Comparison of ENCODE assay signal across 8 mouse cellular contexts in genomic region chr12:102282763-102283482, GRCm38 (mm10). TPM values are rescaled to one million over a fixed set of nuclear protein-coding genes. Genes with fewer than 3 reads are reported as not detected.
DNase-seq lines count a peak whose midpoint lies in the region; ATAC-seq and TF ChIP-seq lines count a peak whose summit lies in the region.

Gene Rin3 (plus strand): TSS chr12:102283048.

- no peak for TF ChIP-seq CTCF in embryonic fibroblast, embryonic 13.5 days (IDR thresholded peaks at IDR 0.05; ENCODE audit: borderline replicate concordance, insufficient read depth, low read length)

- no peaks in the 10 kb centered on the region for H3K9me3 ChIP-seq in heart, embryonic 15.5 days (replicated peaks)
- peaks cover 9% of the 10 kb centered on the region; the same call in 1 of the 2 replicates for H3K9me3 ChIP-seq in kidney, embryonic 16.5 days (ENCODE audit: low read length)

- H3K27me3 ChIP-seq in heart, embryonic 15.5 days = no peaks in the 10 kb centered on the region
- no peaks in the 10 kb centered on the region for H3K27me3 ChIP-seq in kidney, embryonic 16.5 days (ENCODE audit: insufficient read depth, low read length)

- no peaks in the 10 kb centered on the region for H3K36me3 ChIP-seq in heart, embryonic 15.5 days
- no peaks in the 10 kb centered on the region for H3K36me3 ChIP-seq in kidney, embryonic 16.5 days (ENCODE audit: insufficient read depth, low read length)

- H3K4me3 ChIP-seq in embryonic fibroblast, embryonic 13.5 days (ENCODE audit: insufficient read depth, low read length) = peak within 1 kb of the TSS; percentile 76
- H3K4me3 ChIP-seq in heart, embryonic 15.5 days = peak within 1 kb of the TSS; percentile 73
- peak within 1 kb of the TSS; percentile 62 for H3K4me3 ChIP-seq in kidney, embryonic 16.5 days (ENCODE audit: low read length)

- peak; percentile 19 for ATAC-seq in heart, embryonic 15.5 days (replicated peaks; ENCODE audit: insufficient number of reproducible peaks, insufficient read depth, low FRiP score, low read depth)
- ATAC-seq in kidney, embryonic 16.5 days (ENCODE audit: low FRiP score, low TSS enrichment) = peak; percentile 64

- WGBS in heart, embryonic 15.5 days = under 1% methylated on average over 67 of the region's 75 CpGs
- under 1% methylated on average over 75 of the region's 75 CpGs for WGBS in kidney, embryonic 16.5 days

- H3K27ac ChIP-seq in embryonic fibroblast, embryonic 13.5 days (ENCODE audit: insufficient read depth, low read length) = peak within 1 kb of the TSS; percentile 49
- peak within 1 kb of the TSS; percentile 90 for H3K27ac ChIP-seq in heart, embryonic 15.5 days
- H3K27ac ChIP-seq in kidney, embryonic 16.5 days (ENCODE audit: low read length) = peak within 1 kb of the TSS; percentile 78

- H3K4me2 ChIP-seq in heart, embryonic 15.5 days = peak within 1 kb of the TSS; percentile 95
- H3K4me2 ChIP-seq in kidney, embryonic 16.5 days (replicated peaks; ENCODE audit: low read depth, low read length) = peak within 1 kb of the TSS; percentile 91

- DNase-seq in urinary bladder, adult 18-20 months (ENCODE audit: low spot score in 2 of 2) = peak; percentile 16 to 45
- DNase-seq in urinary bladder, postnatal 10 days (ENCODE audit: low spot score) = no peak
- DNase-seq in lung, postnatal 25 days (ENCODE audit: low spot score) = peak; percentile 84
- DNase-seq in ovary, postnatal 14 days (ENCODE audit: low spot score) = peak; percentile 36
- DNase-seq in left cerebral cortex, adult 8-10 months (ENCODE audit: low spot score in 2 of 2) = no peak

- peak; percentile 22; the same call in 1 of the 2 replicates for TF ChIP-seq POLR2A in embryonic fibroblast, embryonic 13.5 days (IDR thresholded peaks at IDR 0.05; ENCODE audit: low read depth, low read length)

- H3K4me1 ChIP-seq in embryonic fibroblast, embryonic 13.5 days (ENCODE audit: control insufficient read depth, insufficient read depth, low read length) = peaks cover 12% of the 10 kb centered on the region; the same call in 1 of the 2 replicates
- H3K4me1 ChIP-seq in heart, embryonic 15.5 days (replicated peaks) = peaks cover 49% of the 10 kb centered on the region
- H3K4me1 ChIP-seq in kidney, embryonic 16.5 days (ENCODE audit: insufficient read depth, low read length) = peaks cover 47% of the 10 kb centered on the region

- peak within 1 kb of the TSS; percentile 80 for H3K9ac ChIP-seq in heart, embryonic 15.5 days
- H3K9ac ChIP-seq in kidney, embryonic 16.5 days (replicated peaks; ENCODE audit: low read length) = peak within 1 kb of the TSS; percentile 84

RNA-seq across cellular contexts. Expression of gene Rin3, which starts in this region (rescaled TPM):
- 10.4 and 11.0 TPM in 2 replicates for polyA plus RNA-seq in embryonic fibroblast, embryonic 13.5 days (2011; ENCODE audit: insufficient read length, low read depth, missing spikeins)
- polyA plus RNA-seq in heart, embryonic 15.5 days (2015; fragmentation: Nextera tagmentation; extraction: Ambion mirVana) = 9.0 and 11.2 TPM in 2 replicates
- 8.7 and 9.1 TPM in 2 replicates for polyA plus RNA-seq in kidney, embryonic 16.5 days (2015; fragmentation: Nextera tagmentation; extraction: Ambion mirVana)
- 1 to 10 TPM; 2.7 to 5.3 (median 4.9) TPM for total RNA-seq in left cerebral cortex, adult 8-10 months (2022)

Comparison
In these comparisons a context has a peak if more than half of its experiments do, and no peak if none do; other contexts are left out.
1. DNase-seq: peak in urinary bladder, adult 18-20 months (2 of 2), lung, postnatal 25 days (single experiment) and ovary, postnatal 14 days (single experiment); none in urinary bladder, postnatal 10 days (single experiment) and left cerebral cortex, adult 8-10 months (0 of 2).
2. Peak in every context shown above with its lines, with median percentiles within 50 percentile points of each other: H3K27ac ChIP-seq and H3K4me3 ChIP-seq.